Comparison of ENCODE assay signal across 10 mouse cellular contexts in genomic region chr11:72951137-72952000, GRCm38 (mm10). TPM values are rescaled to one million over a fixed set of nuclear protein-coding genes. Genes with fewer than 3 reads are reported as not detected.
A peak's percentile ranks its signal among the peaks of the same experiment; 100 is the strongest.
DNase-seq lines count a peak whose midpoint lies in the region; ATAC-seq and TF ChIP-seq lines count a peak whose summit lies in the region.
"Had no signal": no experiment of that assay in that cellular context is flagged by ENCODE, and none has a peak within 500 bp of the region (broad histone marks: within the 10 kb centered on the region; RNA-seq: fewer than 3 reads in every experiment).

No protein-coding gene starts in this region.

- H3K27me3 ChIP-seq in intestine, embryonic 14.5 days (replicated peaks; ENCODE audit: control insufficient read depth, insufficient read depth, low read length), result no peaks in the 10 kb centered on the region
- H3K27me3 ChIP-seq in lung, embryonic 14.5 days (ENCODE audit: insufficient read depth, low read length), result no peaks in the 10 kb centered on the region
- H3K27me3 ChIP-seq in forebrain, postnatal 0 days (ENCODE audit: insufficient read depth, low read length), result no peaks in the 10 kb centered on the region

- no peaks in the 10 kb centered on the region for H3K36me3 ChIP-seq in intestine, embryonic 14.5 days (ENCODE audit: control insufficient read depth, insufficient read depth, low read length)
- no peaks in the 10 kb centered on the region for H3K36me3 ChIP-seq in lung, embryonic 14.5 days (ENCODE audit: insufficient read depth)
- H3K36me3 ChIP-seq in forebrain, postnatal 0 days (ENCODE audit: insufficient read depth), result no peaks in the 10 kb centered on the region
- H3K36me3 ChIP-seq: forebrain, embryonic 10.5 days had no signal

- DNase-seq in cerebellum, adult 9-10 months, result peak; percentile 22
- DNase-seq in cerebellum, adult 11-12 months, result no peak
- peak; percentile 83 for DNase-seq in ZHBTc4 (ENCODE audit: low read depth, low spot score)
- DNase-seq in intestine, embryonic 14.5 days (ENCODE audit: low spot score), result no peak
- peak; percentile 31 for DNase-seq in lung, embryonic 14.5 days
- DNase-seq in forebrain, postnatal 0 days, result no peak
- no peak for DNase-seq in left cerebral cortex, postnatal 10 days (ENCODE audit: extremely low spot score in 1 of 2, low spot score in 2 of 2)
- DNase-seq in gastrocnemius, postnatal 10 days, result no peak

- 0 out of 2 replicates have a peak, but pooled peaks cover 2% of the 10 kb centered on the region for H3K9me3 ChIP-seq in intestine, embryonic 14.5 days (ENCODE audit: control insufficient read depth, low read length)
- H3K9me3 ChIP-seq in lung, embryonic 14.5 days (ENCODE audit: low read depth, low read length), result no peaks in the 10 kb centered on the region
- H3K9me3 ChIP-seq in forebrain, postnatal 0 days (ENCODE audit: low read length), result no peaks in the 10 kb centered on the region

- WGBS in intestine, embryonic 14.5 days, result 39% methylated on average over 22 of the region's 22 CpGs
- WGBS in lung, embryonic 14.5 days, result 40% methylated on average over 22 of the region's 22 CpGs
- 78% methylated on average over 22 of the region's 22 CpGs for WGBS in forebrain, postnatal 0 days

- peak overlapping the region; percentile 54 for H3K27ac ChIP-seq in intestine, embryonic 14.5 days (ENCODE audit: low read depth)
- H3K27ac ChIP-seq in lung, embryonic 14.5 days (ENCODE audit: low read depth), result no peak overlapping the region
- H3K27ac ChIP-seq in forebrain, postnatal 0 days (ENCODE audit: low read depth, low read length), result no peak overlapping the region
- H3K27ac ChIP-seq: forebrain, embryonic 10.5 days had no signal

- H3K4me2 ChIP-seq in intestine, embryonic 14.5 days (ENCODE audit: low read length), result no peak overlapping the region; the same call in 1 of the 2 replicates
- no peak overlapping the region for H3K4me2 ChIP-seq in lung, embryonic 14.5 days
- no peak overlapping the region for H3K4me2 ChIP-seq in forebrain, postnatal 0 days (ENCODE audit: low read depth)

- H3K4me3 ChIP-seq in intestine, embryonic 14.5 days (ENCODE audit: low read depth, low read length), result no peak overlapping the region
- H3K4me3 ChIP-seq in lung, embryonic 14.5 days (ENCODE audit: low read depth, low read length), result no peak overlapping the region
- H3K4me3 ChIP-seq in forebrain, postnatal 0 days (ENCODE audit: low read depth, low read length), result no peak overlapping the region
- H3K4me3 ChIP-seq: forebrain, embryonic 10.5 days had no signal

- H3K9ac ChIP-seq in intestine, embryonic 14.5 days (ENCODE audit: low read length), result no peak overlapping the region
- no peak overlapping the region for H3K9ac ChIP-seq in lung, embryonic 14.5 days
- no peak overlapping the region for H3K9ac ChIP-seq in forebrain, postnatal 0 days

- intact Hi-C loops in left cerebral cortex, postnatal 10 days (cut with DNase I), result no loop called here

- no peak for TF ChIP-seq CTCF in lung, embryonic 14.5 days (IDR thresholded peaks at IDR 0.05; ENCODE audit: low read depth)
- TF ChIP-seq CTCF in forebrain, postnatal 0 days (IDR thresholded peaks at IDR 0.05; ENCODE audit: low read depth), result no peak

- no peak for ATAC-seq in intestine, embryonic 14.5 days (replicated peaks; ENCODE audit: low FRiP score, low TSS enrichment, low read depth)
- no peak for ATAC-seq in lung, embryonic 14.5 days (ENCODE audit: insufficient read depth)
- ATAC-seq in forebrain, postnatal 0 days, result no peak
- ATAC-seq: CD4-positive, CD25-positive, alpha-beta regulatory T cell, adult 4 months had no signal

- peaks cover 36% of the 10 kb centered on the region for H3K4me1 ChIP-seq in intestine, embryonic 14.5 days (replicated peaks; ENCODE audit: control insufficient read depth, insufficient read depth, low read length)
- peaks cover 47% of the 10 kb centered on the region for H3K4me1 ChIP-seq in lung, embryonic 14.5 days (ENCODE audit: insufficient read depth)
- no peaks in the 10 kb centered on the region for H3K4me1 ChIP-seq in forebrain, postnatal 0 days (ENCODE audit: insufficient read depth)

RNA-seq across cellular contexts. Expression of gene Atp2a3, which starts 9.6 kb away (rescaled TPM):
- polyA plus RNA-seq in intestine, embryonic 14.5 days (2014; fragmentation: Nextera tagmentation; extraction: Ambion mirVana), result 17.4 and 21.4 TPM in 2 replicates
- polyA plus RNA-seq in lung, embryonic 14.5 days (2014; fragmentation: Nextera tagmentation; extraction: Ambion mirVana), result 7.4 and 7.6 TPM in 2 replicates
- 1.5 and 1.6 TPM in 2 replicates for total RNA-seq in forebrain, postnatal 0 days (2014; rRNA removed)
- polyA plus RNA-seq in forebrain, postnatal 0 days (2015; fragmentation: Nextera tagmentation; extraction: Ambion mirVana), result 1.7 and 2.4 TPM in 2 replicates
- 1 to 10 TPM; 6.0 to 6.8 TPM for total RNA-seq in left cerebral cortex, postnatal 10 days (2021)
- total RNA-seq in gastrocnemius, postnatal 10 days (2021), result 10 to 100 TPM; 22.4 to 25.0 TPM

RNA-seq across cellular contexts. Expression of gene P2rx1, which starts 47.5 kb away (rescaled TPM):
- 1.7 and 10.1 TPM in 2 replicates for polyA plus RNA-seq in intestine, embryonic 14.5 days (2014; fragmentation: Nextera tagmentation; extraction: Ambion mirVana)
- 1.9 and 2.1 TPM in 2 replicates for polyA plus RNA-seq in lung, embryonic 14.5 days (2014; fragmentation: Nextera tagmentation; extraction: Ambion mirVana)
- total RNA-seq in forebrain, postnatal 0 days (2014; rRNA removed), result 0.08 and 2.0 TPM in 2 replicates
- 0.19 and 0.25 TPM in 2 replicates for polyA plus RNA-seq in forebrain, postnatal 0 days (2015; fragmentation: Nextera tagmentation; extraction: Ambion mirVana)
- total RNA-seq in left cerebral cortex, postnatal 10 days (2021), result 1 to 10 TPM in 1 of 2 experiments, under 1 TPM in 1; 0.87 to 1.0 TPM
- 1 to 10 TPM in 1 of 2 experiments, under 1 TPM in 1; 0.85 to 1.2 TPM for total RNA-seq in gastrocnemius, postnatal 10 days (2021)

Comparison
In these comparisons a context has a peak if more than half of its experiments do, and no peak if none do; other contexts are left out.
1. DNase-seq: peak in cerebellum, adult 9-10 months (single experiment), ZHBTc4 (single experiment) and lung, embryonic 14.5 days (single experiment); none in cerebellum, adult 11-12 months (single experiment), intestine, embryonic 14.5 days (single experiment), forebrain, postnatal 0 days (single experiment), left cerebral cortex, postnatal 10 days (0 of 2) and gastrocnemius, postnatal 10 days (single experiment).